Mouse (Mus musculus): Measurements from ENCODE around the gene Rora.

DNA sequence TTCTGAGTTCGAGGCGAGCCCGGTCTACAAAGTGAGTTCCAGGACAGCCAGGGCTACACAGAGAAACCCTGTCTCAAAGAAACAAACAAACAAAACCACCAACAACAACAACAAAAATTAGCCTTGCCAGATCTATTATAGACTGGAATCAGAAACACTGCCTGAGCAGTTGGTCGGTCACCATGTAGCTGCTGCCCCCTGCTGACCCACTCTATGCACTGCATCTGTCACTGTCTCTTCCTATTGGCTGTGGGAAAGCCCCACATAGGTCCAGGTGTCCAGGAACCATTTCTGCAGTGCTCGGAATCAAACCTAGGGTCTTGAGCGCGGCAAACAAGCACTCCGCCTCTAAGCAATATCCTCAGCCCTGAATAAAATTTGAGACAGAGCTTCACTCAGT lies 714.5 kb downstream of the Rora start:
- TF ChIP-seq POLR2A (IDR thresholded peaks at IDR 0.05; ENCODE audit: control insufficient read depth, extremely low read depth, insufficient read depth, low read length, poor library complexity) (no peak), CTCF (IDR thresholded peaks at IDR 0.05; ENCODE audit: borderline replicate concordance, control insufficient read depth, extremely low read depth, insufficient read depth, low read length, poor library complexity) (peak; percentile 79; the same call in 1 of the 2 replicates)

Measured in thymus, adult 2 months (tissue).